Mouse (Mus musculus): ENCODE measurements around the gene Zfp36.

Zfp36 gene

DNA sequence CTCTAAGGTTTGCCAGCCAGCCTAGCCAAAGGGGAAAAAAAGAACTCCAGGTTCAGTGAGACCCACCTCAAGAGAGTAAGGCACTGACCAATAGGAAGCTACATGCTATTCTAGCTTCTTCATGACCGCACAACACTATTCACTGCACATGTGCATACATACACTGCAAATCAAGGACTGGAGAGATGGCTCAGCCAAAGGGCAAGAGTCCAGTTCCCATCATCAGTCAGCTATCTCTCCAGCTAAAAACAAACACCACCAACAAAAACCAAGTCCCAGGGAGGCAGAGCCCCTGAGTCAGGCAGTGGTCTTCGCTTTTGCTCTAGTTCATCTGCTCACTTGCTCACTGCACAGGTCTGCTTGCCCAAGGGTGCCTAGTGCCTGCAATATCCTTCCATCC is 51.8 kb downstream of the Zfp36 start:
- DNase-seq = no peak

Measured in cerebellum, adult 8-10 months (tissue).